Mouse (Mus musculus) layer of hippocampus, postnatal 36 days (tissue): ENCODE data around the gene Dok3. TPM values are rescaled to one million over a fixed set of nuclear protein-coding genes. Genes with fewer than 3 reads are reported as not detected.

ENCODE experiments used
- DNase-seq, 2 experiments: peaks; one replicate each; pipeline ENCODE4 v3.0.0; 2022
- total RNA-seq, 2 experiments: library from RNA; stranded (reverse); gene quantifications; 2 replicates each; pipeline ENCODE4 v1.2.3; 2021

Dok3 gene
- total RNA-seq, 2 experiments from 2014 or later: 17.0 to 20.6 TPM

- DNase-seq: no peak
Measured at GRCm38 (mm10) chr13:55506697-55507096, 22.4 kb downstream of the Dok3 start.

- DNase-seq: no peak
Measured at GRCm38 (mm10) chr13:55505810-55506209, 23.3 kb downstream of the Dok3 start.

DNA sequence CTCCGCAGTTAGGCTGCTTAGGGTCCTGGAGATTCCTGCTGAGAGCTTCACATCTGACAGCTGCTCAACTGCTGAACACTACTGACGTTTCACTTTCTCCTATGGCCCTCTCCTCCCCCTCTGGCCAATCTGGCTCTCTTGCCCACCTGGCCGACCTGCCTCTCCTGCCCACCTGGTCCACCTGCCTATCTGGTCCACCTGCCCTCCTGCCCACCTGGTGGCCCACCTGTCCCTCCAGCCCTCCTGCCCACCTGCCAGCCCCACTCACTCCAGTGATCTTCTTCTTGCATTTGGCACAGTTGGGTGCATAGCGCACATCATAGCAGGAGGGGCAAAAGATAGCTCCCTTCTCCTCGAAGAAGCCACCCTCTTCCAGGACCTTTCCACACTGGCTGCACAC, 24.7 kb downstream of the Dok3 start:
- DNase-seq: no peak

DNA sequence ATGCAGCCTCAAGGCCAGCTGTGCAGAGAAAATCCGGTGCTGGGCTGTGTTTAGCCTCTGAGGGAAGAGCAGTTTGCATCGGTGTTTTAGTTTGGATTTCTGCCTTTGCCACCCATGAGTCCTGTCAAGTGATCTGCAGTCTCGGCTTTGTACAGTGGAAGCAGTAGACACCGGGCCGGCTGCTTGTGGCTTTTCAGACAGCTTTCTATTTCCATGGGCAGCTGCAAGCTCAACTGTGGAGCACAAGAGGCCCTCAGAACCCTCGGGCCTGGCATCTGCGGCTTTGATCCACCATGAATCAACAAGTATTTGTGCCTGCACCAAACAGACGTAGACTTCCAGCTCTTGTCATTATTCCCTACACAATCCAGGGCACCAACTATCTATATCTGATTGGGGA, 26.7 kb downstream of the Dok3 start:
- DNase-seq: no peak

DNA sequence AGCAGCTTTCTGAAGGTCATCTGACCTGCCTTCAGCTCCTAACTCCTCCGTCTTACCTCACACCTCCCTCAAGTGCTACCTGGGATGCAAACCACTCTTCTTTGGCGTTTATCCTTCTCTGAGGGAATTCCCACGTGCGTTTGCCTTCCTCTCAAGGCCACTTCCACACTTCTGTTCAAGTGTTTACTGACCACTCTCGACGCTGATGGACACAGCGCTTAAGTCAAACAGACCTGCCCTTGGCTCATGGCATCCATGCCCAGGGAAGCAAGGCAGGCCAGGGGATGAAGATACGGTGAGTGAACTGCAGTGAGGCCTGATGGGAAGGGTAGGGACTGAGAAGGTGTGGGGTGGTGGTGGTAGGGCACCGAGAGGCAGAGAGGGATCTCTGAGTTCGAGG, 28.5 kb downstream of the Dok3 start:
- no peak for DNase-seq

DNA sequence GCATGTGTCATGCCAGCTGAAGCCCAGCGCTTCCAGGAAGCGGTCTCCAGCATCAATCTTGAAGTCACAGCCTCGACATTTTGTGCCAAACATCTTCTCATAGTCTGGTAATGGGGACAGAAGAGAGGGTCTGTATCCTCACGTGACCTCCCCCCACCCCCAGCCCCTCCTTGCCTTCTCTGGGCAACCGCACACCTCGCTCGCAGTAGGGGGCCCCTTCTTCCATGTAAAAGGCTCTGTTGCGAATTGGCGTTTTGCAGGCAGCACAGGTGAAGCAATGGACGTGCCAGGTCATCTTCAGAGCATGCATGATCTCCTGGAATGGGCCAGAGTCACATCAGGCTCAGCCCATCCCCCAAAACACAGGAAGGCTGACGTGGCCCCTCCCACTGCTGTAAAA, 30.2 kb downstream of the Dok3 start:
- DNase-seq: no peak

- DNase-seq: no peak
Measured at GRCm38 (mm10) chr13:55496661-55497060, 32.4 kb downstream of the Dok3 start.

DNA sequence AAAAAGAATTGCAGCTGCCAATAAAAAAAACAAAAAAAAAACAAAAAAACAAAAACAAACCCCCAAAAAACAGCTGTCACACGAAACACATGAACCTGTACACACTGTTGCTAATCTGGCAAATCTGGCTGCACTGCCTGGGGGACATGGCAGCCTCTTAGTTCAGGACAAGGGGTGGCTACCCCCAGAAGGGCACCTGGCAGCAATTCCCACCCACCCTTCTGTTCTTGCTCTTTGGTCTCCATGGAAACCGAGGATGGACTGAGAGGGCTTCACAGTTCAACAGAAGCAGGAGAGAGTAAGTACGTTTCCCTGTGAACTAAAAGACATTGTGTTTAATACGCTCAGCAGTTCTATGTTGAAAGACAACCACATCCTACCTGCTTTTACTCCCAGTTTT, 33.4 kb downstream of the Dok3 start:
- DNase-seq: no peak

DNA sequence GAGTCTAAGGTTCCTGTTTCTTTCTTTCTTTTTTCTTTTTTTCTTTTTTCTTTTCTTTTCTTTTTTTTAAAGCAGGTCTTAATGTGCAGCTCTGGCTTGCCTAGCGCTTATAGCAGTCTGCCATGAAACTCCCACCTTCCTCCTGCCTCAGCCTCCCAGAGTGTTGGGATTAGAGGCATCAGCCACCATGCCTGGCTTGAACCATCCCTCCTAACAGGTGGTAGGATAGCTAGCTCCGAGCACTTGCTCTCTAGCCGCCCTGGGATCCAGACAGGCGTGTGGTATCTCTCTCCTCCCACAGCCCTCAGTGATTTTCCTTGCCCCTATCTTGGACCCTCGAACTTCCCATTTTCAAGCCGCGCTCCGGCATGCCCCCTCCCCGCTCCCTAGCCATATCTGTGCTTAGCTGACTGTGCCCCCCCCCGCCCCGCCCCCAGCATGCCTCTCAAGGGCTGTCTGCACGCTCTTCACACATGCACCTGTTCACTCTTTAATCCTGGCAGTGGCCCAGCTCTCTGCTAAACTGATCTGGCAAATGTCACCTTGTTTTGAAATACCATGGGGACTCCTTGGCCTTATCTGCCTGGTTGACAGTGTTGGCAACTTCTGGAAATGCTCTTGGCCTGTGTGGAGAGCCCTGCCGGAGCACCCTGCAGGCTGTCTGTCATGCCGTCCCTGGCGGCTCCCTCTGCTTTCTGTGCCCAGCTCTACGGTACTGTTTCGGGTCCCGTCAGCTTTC, 34.0 kb downstream of the Dok3 start:
- DNase-seq: peak; percentile 44 to 65

DNA sequence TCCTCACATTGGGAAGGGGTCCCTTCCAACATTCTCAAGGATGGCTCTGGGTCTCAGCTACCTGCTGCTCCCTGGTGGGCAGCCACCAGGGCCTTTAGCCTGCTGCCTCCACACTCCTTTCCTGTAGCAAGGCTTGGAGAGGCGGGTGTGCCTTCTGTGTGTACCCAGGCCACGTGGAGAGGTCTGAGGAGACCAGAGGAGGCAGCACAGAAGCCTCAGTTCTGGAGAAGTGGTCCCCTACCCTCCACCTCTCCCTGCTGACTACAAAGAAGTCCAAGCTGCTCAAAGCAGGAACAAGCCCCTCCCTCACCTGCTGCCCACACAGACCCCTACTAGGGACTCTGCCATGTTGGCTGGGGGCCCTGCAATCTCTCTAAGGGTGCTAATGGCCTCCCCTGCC, 34.8 kb downstream of the Dok3 start:
- no peak for DNase-seq

DNA sequence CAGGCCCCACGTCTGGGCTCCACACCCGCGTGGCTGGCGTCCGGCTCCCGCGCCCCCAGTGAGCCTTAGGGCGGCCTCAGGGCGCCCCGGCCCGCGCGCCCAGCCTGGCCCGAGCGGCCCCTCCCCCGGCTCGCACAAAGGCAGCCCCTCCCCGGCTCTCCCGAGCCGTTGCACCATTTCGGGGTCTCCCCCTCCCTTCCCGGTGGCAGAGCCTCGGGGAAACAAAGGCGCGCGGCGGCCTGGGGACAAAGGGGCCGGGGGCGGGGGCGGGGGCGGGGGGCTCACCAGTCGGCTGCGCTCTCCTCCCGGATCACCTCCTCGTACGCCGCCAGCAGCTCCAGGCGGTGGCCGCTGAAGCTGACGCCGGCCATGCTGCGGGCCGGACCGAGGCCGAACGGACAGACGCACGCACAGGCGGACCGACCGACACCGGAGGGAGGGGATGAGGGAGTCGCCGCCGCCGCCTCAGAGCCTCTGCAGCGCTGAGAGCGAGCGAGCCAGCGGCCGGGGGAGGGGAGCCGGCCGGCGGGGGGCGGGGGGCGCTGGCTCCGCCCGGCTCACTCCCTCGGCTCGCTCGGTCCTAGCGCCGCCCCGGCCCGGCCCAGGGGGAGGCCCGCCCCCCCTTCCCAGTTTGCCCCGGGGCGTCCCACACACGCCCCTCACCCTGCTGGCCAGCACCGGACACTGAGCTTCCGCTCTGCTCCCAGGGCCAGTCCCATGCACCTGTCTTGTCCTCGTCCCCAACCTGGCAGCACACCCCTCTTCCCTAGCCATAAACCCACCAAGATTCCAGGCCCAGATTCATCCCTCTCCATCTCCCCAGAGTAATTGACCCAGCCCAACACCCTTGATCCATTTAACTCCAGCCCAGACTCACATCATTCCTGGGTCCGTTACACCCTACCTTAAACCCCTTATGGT, 41.3 kb downstream of the Dok3 start, which contains the start of gene Dbn1:
Gene Dbn1 (minus strand): TSS at position 534 of the 921 bp plus-strand sequence.
- peak in 1 of 2 experiments; percentile 55 for DNase-seq

- DNase-seq: peak in 1 of 2 experiments; percentile 41
Measured at GRCm38 (mm10) chr13:55486916-55487577, 42.0 kb downstream of the Dok3 start.

DNA sequence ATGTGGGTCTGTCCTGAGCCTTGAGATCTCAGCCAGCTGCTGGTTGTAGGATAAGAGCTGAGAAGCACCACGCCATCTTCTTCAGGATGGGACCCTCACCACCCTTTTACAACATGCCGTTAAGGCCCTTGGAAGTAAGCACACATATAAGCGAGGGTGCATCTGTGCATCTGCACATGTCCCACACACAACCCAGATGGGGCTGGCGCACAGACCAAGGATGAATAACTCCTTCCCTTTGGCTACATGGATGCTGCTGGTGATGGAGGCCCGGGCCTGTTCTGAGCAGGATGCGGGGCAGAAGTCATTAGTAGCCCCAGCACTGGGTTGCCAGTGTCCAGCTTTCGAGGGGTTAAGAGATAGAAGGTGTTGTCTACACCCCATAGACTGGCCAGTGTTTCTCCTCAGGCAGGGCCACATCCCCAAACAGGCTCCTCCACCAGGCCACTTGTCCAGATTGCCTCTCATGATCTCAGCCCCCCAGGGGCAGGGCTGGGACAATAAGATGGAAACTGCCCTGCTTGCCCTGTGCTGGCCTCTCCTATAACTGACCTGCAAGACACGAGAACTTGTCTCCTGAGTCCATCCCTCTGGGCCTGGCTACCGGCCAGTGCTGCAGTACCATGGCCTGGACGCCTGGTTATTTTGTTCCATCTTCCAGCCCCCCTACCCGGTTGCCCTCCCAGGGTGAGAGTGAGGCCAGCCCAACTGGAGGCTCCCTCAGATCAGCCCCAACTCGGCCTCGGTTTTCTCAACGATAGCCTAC, 42.9 kb downstream of the Dok3 start:
- no peak for DNase-seq

- no peak for DNase-seq
Measured at GRCm38 (mm10) chr13:55484520-55485088, 44.5 kb downstream of the Dok3 start.

GRCm38 (mm10) chr13:55483593-55483992, 45.5 kb downstream of the Dok3 start:
- peak; percentile 90 to 92 for DNase-seq

DNA sequence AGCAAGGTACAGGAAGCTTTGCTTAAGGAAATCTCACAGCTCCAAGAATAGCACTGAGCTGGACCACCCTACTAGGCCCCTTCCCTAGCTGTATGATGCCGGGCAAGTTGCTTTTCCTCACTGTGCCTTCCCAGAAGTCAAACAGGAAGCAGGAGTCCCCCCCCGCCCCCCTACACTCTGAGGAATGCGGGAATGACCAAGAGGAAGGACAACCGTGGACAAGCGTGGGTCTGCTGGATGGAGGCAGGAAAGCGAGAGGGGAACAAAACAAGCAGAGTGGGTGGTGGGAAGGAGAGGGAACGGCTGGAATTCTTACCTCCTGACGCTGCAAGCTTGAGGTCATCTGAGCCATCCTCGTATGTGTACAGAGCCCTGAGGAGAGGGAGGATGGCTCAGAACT, 46.0 kb downstream of the Dok3 start:
- no peak for DNase-seq

DNA sequence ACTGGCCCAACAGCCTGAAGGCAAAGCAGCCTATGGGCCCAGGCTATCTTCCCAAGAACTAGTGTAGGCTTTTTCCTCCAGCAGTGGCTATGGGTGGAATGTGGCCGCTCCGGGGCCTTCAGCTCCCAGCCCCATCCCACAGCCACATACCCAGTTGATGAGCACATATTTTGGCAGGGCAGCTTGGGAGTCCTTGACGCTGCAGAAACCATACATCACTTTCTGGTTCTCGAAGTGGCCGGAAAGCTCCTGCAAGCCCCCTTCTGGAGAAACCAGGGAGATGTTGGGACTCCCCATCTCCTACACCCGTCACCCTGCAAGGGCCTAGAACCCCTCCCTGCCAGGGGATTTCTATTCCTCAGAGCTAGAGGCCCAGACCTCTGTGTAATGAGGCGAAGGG, 46.6 kb downstream of the Dok3 start:
- DNase-seq: no peak

- DNase-seq: no peak
Measured at GRCm38 (mm10) chr13:55479929-55480328, 49.2 kb downstream of the Dok3 start.

DNA sequence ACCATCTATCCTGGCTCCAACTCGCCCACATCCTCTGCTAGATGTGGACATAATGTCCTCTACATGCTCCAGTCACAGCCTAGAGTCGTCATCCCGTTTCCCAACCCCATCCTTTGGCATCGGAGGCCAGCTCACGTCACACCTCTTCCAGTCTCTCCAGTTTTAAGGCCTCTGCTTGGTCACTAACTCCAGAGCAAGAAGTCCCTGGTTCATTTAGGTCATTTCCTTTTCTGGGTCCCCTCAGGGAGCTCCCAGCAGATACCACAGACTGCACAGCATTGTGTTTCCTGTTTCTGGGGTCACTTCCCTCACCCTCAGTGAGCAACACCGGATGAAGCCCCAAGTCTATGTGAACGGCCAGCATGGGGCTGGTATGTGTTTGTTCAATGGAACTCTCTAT, 50.1 kb downstream of the Dok3 start:
- DNase-seq: no peak

DNA sequence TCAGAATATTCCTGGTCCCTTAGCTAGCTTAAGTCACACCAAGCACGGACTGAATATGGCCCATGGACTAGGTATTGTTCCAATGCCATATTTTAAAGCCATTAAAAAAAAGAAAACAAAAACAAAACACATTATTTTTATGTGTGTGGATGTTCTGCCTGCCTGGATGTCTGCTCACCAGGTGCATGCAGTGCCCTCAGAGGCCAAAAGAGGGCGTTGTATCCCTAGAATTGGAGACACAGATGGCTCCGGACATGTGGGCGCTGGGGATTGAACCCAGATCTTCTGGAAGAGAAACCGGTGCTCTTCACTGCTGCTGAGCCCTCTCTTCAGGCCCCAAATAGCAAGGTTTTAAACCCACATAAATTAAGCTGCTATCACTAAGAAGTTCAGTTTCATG, 51.1 kb downstream of the Dok3 start:
- DNase-seq: no peak

GRCm38 (mm10) chr13:55477492-55477891, 51.6 kb downstream of the Dok3 start:
- DNase-seq: no peak

GRCm38 (mm10) chr13:55476256-55476655, 52.8 kb downstream of the Dok3 start:
- no peak for DNase-seq
